Mouse (Mus musculus) kidney, adult 9 months (tissue): ENCODE measurements around the gene Bbx.

Experiments
- DNase-seq: peaks from one replicate; pipeline ENCODE4 v3.0.0; 2022

The Bbx gene

DNA sequence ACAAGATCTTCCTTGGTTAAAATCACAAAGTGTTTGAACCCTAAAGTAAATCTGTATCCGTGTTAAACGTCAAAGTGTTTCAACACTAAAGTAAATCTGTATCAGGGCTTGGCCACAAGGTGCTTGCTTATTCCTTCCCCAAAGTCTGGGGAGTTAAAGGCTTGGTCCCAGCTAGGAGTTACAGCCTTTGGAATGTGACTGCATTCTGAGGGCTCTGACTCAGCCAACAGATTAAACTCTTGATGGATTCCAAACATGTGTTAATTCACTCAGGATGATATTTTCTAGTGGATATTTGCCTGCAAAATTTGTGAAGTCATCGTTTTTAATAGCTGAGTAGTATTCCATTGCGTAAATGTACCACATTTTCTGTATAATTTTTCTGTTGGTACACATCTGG, 120.6 kb downstream of the Bbx start:
- peak; percentile 44 for DNase-seq

- DNase-seq: peak; percentile 82
These were observed 122.7 kb downstream of the Bbx start for GRCm38 (mm10) chr16:50309411-50310042.

DNA sequence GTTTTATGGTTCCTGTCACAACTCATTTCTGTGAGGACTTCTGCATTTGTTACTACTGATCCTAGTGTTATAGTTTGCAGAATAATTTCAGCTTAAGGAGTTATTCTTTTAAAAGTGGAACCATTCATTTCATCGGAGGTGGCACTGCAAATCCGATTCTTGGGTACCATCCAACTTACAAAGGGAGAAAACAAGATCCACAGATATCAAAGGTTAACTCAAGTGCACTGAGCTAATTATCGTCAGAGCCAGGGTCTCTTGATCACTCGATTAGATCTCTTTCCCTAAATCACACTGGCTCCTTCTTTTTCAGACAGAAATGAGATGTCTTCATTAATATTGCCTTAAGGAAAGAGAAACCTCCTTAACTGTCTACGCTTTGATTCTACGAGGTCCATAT, 123.9 kb downstream of the Bbx start:
- peak; percentile 62 for DNase-seq

DNA sequence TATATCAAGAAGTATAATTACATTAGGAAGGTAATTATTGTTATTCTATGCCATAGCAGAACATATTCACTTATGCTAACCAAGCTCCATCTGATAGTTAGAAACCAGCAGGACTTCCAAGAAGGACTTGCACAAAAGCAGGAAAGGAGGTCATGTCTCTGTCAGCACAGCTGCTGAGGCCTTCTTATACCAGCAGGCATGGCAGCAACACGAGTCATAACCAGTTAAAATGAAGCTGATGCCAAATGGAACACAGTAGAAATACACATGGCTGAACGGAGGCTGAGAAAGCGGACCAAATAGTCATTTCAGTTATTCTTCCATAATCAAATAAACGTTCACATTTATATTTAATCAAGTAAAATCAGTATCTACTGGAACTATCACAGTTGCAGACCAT, 125.0 kb downstream of the Bbx start:
- no peak for DNase-seq

GRCm38 (mm10) chr16:50306727-50307126, 125.5 kb downstream of the Bbx start:
- DNase-seq: peak; percentile 21

- no peak for DNase-seq
These were observed 127.0 kb downstream of the Bbx start for GRCm38 (mm10) chr16:50305156-50305555.

DNA sequence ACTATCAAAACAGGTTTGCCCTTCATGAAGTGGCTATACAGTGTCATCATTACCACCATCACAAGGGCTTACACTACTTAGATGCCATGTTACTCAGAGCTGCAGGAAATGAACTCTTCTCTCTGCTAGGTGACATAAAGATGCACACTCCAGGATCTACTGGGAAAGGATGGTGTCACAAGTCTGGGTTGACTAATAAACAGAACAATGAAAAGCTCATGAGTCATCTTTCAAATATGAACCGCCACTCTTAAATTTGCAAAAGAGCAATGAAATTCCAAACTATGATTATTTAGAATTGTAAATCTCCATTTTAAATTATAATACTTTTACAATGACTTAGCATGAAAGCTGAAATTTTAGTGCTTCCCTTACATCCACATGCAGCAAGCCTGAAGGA, 129.6 kb downstream of the Bbx start:
- DNase-seq: no peak

DNA sequence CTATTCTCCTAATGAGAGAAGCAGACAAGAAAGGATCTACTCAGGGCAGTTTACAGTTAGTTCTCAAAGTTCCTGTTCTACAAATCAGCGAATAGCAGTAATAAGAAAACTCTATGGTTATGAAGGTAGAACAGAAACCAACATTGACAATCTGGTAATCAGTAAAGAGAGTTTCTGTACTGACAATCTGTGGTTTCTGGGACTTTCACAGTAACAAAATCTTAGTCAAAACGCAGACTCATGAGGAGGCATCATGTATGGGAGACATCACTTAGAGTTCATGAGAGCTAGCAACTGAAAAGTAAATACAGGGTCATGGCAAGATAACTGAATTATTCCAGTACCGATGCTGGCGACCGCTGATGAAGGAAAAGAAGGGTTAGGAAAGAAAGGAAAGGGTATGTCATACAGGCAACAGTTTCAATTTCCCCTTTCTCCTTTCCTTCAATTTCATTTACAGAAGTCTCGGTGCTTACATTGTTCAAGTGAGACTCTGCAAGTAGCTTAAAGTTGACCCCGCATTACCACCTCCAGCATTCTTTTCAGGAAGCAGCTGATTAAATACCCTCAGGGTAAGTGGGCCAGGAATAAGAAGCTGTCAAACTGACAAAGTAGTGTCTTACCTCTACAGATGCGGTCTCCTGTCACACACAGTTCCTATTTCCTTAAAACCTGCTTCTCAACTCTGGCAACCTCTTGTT, 133.3 kb downstream of the Bbx start:
- DNase-seq: no peak

- DNase-seq: peak; percentile 25
These were observed 138.5 kb downstream of the Bbx start for GRCm38 (mm10) chr16:50293502-50294228.

- no peak for DNase-seq
These were observed 139.4 kb downstream of the Bbx start for GRCm38 (mm10) chr16:50292834-50293233.

DNA sequence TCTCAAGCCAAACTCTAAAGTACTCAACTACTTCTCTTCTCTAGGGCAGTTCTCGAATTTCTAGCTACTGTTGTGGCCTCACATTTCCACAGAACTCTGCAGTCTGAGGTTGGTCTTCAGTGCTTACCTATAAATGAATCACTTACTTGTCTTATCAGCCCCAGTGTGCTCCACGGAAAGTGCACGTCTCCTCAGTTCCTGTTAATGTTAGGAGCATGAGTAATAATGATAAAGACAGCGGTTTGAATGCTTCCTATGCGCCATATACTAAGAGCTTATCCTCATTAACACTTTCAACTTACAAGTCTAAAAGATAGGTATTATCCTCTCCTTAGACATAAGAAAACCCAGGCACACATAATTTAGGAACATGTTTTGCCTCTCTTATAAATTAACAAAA, 142.4 kb downstream of the Bbx start:
- no peak for DNase-seq

DNA sequence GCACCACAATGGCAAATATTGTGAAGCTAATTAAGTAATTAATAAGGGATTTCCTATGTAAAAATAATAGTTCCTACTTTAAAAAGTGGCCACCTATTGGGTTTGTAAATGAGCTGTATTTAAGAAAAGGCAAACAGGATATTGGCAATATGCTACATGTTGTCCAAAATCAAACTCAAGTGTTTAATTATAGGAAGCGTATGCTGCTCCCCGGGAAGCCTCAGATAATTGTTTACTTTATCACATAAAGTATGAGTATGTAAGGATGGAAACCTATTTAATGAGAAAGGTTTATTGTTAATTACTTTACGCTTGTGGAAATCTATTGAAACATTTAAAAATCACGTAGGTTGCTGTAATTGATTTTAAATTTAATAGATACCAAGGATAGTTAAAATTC, 159.4 kb downstream of the Bbx start:
- no peak for DNase-seq

DNA sequence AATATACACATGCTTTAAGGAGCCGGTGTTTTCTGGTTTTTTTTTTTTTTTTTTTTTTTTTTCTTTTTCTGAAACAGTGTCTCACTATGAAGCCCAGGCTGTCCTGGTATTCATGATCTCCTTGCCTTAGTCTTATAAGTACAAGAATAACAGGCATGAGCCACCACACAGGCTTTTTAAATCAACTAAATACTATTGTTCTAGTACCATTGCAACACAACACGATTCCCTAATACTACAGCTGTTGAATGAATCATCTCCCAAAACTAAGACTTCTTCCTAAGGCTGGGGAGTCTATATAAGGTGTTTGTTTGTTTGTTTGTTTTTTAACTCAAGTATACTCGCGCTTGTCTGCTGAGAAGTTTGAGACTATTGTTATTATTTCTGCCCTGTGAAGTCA, 169.5 kb downstream of the Bbx start:
- DNase-seq: no peak

GRCm38 (mm10) chr16:50262209-50262608, 170.0 kb downstream of the Bbx start:
- no peak for DNase-seq

DNA sequence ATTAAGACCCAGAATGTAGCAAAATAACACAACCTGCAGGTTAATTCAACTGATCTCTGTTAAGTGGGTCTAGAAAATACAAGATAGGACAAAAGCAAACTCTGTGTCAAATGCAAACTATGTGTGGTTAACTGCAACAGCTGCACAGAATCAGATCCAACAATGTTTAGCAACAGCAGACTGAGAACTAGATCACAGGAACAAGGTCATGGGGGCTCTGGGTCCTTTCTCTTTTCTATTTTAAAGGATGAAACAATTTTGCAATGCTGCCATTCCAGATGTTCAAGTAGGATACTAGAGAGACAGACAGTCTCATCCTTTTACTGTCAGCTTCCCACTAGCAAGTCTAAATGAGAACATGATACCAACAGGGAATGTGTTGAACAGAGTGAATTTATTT, 170.4 kb downstream of the Bbx start:
- no peak for DNase-seq

GRCm38 (mm10) chr16:50254522-50255159, 177.5 kb downstream of the Bbx start:
- DNase-seq: peak; percentile 33

DNA sequence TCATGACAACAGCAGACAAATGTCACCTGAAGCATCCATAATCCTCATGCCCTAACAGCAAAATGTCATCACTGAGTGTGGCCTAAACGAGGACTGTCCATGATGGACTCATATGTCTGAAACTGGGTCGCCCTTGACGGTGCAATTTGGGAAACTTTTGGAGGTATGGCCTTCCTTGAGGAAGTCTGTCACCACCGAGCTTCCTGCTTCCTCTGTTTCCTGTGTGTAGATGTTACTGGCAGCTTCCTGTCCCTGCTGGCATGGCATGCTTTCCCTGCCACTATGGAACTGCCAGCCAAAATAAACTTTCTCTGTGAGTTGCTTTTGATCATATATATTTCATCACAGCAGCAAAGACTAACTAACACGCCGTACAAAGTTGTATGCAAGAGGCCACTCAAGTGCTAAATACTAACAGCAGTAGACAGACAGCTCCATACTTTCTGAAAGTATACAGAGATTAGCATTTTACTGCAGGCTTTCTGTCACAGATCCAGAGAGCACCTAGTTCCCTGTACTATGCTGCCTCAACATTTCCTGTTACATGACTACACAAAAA, 180.7 kb downstream of the Bbx start:
- DNase-seq: no peak

DNA sequence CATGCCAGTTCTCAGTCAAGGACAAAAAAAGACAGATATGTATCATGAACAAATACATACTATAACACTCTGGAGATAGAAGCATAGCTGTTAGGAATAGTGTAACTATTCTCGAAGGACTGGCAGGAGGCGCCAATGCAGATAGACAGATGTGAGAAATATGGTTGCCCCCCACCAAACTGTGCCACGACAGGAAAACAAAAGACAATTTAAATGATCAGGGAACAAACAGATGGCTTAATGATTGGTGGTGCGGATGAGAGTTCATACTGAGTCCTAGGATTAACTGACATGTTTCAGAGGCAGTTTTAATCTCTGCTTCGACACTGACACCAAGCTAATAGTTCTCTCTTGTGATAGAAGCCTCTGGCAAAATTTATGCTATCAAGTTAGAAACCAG, 181.7 kb downstream of the Bbx start:
- no peak for DNase-seq

- no peak for DNase-seq
These were observed 183.2 kb downstream of the Bbx start for GRCm38 (mm10) chr16:50249036-50249435.

- DNase-seq: no peak
These were observed 189.7 kb downstream of the Bbx start for GRCm38 (mm10) chr16:50242444-50242843.

GRCm38 (mm10) chr16:50241604-50242003, 190.6 kb downstream of the Bbx start:
- no peak for DNase-seq

GRCm38 (mm10) chr16:50235231-50235630, 197.0 kb downstream of the Bbx start:
- peak; percentile 45 for DNase-seq

DNA sequence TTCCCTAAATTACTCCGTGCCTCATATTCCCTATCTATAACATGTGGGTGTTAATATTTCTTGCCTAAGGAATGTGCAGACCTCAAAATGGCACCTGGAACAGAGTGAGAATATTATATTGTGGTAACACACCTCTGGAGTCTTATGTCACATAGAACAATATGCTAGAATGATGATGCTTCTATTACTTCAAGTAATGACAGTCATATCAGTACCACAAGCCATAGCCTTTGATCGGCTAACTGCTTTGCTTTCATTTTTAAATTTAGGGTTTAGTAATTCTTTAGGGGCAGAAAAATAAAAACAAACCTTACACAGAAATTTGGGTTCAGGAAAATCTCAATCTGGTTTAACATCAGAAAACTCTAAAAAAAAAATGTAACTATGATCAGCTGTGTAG, 201.6 kb downstream of the Bbx start:
- no peak for DNase-seq
